Mouse (Mus musculus): Measurements from ENCODE around the gene Clstn2.

Clstn2 gene

DNA sequence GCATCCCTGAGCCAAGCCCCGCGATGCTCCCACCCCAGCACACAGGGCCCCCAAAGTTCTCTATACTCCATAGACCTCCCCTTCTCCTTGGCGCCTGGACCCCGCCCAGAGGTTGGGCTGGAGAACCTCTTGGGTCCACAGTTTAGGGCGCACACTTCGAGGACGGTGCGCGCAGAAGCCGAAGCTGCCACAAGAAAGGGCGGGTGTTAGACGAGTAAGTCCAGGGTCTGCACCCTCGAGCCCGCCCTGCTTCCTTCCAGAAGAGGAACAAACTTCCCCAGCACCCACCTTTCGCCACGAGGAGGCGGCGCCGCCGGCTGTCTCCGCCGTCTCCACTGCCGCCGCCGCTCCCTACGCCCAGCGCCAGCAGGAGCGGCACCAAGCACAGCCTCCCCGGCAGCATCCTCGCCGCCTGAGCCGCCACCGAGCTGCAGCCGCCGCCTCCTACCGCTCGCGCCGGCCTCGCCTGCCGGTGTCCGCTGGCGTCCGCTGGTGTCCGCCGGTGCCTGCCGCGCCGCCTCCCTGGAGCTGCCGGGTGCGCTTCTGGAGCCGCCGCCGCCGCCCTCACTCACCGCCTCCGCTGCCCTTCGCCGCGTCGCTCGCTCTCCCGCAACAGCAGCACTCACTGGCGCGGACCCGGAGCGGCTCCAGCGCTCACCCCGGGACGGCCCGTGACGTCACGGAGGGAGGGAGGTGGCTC, at the start of gene Clstn2:
Gene Clstn2, minus strand, starts transcription at position 609 of the 700 bp plus-strand sequence.
- peak; percentile 72 to 83 for DNase-seq

DNA sequence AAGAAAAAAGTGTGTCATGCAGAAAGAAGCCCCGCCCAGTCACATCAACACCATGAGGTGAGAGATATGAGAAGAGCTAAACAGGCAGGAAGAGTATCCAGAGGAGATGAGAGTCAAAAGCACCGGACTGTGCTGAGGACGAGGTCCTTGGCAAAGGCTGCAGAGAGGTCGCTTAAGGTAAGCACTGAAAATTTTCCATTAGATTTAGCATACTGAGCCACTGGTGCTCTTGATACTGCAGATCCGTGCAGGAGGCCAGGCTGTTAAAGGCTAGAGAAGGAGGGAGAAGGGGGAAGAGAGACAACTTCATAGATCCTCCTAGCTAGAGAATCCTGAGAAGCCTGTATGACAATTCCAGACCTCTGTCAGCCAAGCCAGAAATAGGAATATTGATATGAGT, 34.8 kb upstream of the Clstn2 start:
- DNase-seq, result peak; percentile 20 to 21

DNA sequence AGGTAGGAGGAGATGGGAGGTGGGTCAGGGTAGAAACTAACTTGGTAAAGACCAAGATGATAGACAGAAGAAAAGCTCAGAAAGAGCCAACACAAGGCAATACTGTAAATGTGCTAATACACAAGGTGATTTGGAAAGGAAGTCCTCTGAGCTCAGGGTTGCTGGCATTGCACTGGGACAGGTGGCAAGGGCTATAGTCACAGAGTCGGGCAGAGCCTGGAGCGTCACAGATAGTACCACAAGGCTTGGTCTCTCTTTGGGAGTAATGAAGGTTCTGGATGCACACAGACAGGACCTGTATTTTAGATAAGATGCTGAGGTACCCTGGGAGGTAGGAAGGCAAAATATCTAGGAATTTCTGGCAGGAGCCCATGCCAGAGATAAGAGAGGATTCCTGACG, 28.7 kb upstream of the Clstn2 start:
- DNase-seq, result peak; percentile 26 to 31

DNA sequence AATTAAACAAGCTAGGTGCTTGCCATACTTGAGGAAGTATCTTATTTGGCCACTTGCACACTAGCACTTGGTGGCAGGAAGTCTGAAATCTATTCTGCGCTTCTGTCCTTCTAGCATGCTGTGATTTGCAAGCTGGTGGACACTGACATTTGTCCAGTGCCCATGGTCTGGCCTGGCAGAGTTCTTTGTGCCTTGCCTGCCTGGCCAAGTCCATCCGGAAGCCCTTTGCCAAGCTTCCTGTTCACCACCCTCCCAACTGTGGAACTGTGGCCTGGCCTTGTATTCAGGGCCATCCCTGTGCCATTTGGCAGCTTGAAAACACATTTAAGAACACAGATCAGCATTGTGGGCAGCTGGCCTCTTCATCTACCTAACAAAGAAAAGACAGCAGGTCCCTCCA, 24.3 kb upstream of the Clstn2 start:
- DNase-seq, result peak; percentile 78 to 86

DNA sequence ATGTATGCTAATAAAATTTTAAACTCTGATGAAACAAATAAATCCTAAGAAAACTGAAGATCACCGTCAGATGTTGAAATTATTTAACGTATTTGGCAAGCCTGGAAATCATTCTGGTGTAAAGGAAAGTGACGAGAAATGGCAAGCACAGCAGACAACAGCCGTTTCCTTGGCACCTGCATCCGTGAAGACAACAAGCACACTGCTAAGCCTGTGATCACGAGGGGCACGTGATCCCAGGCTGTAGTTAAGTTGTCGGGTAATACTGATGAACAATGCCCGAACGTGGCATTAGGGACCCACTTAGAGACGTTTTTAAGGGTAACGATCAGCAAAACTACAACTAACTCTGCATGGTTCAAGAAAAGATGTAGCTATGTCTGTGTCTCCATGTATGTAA, 18.4 kb upstream of the Clstn2 start:
- DNase-seq, result peak; percentile 66 to 69

DNA sequence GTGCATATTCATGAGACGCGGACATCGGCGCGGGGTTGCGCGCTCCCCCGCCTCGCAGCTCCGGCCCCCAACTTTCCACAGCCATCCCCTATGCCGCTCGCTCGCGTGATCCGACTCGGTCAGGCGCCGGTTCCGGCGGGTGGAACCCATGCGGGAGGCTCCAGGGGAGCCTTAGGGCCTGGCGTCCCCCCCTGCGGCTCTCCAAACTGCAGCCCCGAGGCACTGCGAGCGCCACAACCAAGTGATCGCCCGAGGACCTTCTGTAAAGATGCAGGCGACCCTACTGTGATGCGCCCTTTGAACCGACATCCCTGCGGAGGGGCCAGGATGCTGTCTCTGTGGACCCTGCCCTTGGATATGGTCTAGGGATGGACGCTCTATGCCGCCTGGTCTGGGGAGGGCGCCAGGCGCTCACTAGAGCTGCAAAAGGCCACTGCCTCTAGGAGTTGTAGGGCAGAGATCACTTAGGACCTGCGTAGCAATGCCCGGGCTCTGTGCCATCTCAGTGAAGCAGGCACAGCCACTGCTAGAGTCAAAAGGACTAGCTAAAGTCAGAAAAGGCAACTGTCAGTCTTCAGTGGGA, 383 bp upstream of the Clstn2 start:
- peak; percentile 67 to 79 for DNase-seq

DNA sequence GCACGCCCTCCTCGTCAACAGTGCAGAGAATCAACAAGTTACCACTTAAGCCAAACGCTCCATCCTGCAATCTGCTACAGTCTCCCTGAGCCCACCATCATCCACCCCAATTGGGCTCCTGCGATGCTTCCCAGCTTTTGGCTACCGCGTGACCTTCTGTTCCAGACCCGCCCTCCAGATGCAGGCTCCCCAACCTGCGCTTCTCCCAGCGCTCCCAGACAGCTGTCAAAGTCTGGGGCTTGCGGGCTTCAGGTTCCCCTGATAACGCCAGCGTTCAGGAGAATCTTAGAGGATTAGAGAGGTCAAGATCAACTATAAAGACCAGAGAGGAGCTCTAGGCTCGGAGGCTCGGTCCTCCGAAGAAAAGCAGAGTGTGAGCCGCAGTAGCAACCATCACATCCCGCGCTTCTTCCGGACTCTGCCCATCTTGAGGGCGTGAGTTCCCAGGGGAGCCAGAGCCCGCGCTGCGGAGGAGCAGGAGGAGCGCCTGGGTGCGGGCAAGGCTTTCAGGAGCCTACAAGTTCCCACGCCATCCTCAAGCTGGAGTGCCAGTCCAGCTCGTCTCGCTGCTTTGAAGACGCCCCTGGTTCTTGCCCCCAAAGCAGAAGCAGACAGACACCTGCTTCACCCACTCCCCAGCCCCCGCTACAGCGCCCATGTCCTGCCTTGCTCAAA, 946 bp downstream of the Clstn2 start:
- peak; percentile 31 to 32 for DNase-seq

DNA sequence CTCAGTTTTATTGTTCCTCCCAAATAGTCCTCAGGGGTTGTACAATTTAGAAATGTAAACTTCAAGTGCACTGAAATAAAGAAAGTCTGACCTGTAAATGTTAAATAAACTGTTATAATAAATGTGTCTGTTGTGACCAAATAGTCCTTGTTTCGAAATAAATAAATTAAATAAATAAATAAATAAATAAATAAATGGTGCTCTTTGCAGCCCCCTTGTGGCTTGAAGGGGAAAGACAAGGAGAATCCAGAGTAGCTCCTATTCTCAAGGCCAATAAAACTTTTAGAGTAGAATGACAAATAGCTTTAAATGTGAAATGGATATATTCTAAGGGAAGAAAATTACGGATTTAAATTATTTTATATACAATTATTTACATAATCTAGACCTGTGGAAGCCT, 2.3 kb downstream of the Clstn2 start:
- peak; percentile 36 to 58 for DNase-seq

DNA sequence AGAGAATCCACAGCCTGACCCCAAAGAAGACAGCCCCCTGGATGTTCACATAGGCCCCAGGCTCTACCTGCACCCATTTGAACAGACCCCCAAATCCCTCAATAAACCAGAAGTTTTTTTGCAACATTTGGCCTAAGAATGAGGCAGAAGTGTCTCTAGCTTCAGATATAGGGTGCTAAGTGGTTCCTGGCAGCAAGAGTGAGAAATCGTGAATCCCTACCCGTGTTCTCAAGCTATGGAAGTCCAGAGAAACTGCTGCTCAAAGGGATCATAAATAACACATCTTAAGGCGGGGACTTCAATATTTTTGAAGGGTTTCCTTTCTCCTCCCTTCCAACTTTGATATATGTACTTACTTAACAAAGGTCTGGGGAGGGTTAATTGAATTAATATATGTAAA, 7.4 kb downstream of the Clstn2 start:
- DNase-seq, result no peak

DNA sequence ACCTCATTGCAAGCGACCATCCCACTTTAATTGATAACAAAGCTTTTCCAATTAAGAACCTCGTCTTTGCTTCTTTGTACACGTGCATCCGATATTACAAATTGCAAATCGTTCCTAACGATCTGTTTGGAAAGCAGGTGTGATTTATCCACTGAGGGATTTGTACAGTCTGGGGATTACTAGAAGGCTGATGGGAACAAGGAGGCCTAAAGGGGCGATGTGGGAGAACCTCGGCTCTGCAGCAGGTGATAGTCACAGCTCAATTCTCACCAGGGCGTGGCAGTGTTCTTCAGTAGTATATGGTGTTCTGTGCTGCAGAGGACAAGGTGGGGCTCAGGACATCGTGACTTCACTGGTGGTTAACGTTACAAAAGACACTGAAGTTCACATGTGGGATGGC, 9.9 kb downstream of the Clstn2 start:
- DNase-seq, result no peak

DNA sequence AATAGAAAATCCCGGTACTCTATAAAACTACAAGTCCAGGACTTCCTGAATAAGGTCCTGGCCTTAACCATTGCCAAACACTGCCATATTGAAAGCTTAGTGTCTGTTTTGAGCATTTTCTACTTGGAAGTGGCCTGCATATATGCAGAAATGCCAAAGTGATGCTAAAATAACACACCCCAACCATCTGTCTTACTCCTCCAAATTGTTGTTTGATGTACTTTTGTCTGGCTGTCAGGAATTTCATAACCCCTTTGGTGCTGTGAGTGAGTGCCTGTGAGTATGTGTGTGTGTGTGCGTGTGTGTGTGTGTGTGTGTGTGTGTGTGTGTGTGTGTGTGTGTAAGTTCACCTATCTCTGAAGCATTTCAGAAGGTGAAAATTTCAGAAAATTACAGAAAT, 13.1 kb downstream of the Clstn2 start:
- no peak for DNase-seq

DNA sequence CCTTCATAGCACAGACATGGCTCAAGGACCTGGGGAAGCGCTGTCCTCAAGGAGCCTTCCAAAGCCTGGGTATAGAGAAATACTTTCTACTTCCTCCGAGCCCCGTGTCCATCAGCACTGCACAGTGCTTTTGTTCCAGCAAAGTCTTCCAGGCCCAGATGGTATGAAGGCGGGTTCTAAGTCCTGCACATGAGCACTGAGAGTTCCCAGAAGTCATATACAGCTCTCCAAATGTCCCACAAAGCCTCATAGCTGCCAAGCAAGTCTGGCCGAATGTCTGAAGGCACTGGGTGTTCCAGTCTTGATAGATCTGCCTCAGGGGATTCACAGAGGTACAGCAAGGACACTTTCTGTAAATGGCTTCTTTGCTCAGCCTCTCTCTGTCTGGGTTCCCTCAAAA, 14.3 kb downstream of the Clstn2 start:
- no peak for DNase-seq

DNA sequence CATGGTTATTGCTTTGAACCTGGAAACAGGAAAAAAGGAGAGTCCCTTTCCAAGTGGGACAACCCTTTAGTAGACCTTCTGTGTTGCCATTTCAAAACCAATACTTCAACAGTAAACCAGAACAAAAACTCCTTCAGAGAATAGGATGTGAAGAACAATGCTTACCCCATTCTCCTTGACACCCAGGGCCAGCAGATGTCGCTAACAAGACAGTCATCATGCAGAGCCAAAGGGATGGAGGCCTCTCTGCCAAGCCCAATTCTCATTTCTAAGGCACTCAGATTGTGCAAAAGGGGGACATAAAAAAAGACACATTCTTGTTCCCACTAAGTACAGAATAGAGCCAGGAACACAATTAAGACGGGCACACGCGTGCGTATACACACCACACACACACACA, 16.4 kb downstream of the Clstn2 start:
- peak; percentile 50 to 66 for DNase-seq

DNA sequence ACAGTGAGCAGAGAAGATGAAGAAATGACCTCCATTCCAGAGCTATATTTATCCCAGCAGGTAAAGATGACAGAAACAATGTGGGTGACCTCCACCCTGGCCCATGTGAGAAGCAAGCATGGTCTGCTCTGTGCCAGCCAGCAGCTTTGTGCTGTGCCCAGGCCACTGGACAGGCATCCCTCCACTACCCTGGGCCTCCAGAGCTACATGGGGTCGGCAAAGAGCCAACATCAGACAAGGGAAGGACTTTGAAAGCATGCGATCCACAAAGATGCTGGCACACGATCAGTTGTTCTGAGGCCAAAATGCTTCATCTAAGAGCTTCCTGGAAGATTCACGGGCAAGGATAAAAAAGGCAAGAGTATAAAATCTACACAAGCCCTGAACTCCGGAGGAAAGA, 36.6 kb downstream of the Clstn2 start:
- DNase-seq, result peak; percentile 76 to 88

DNA sequence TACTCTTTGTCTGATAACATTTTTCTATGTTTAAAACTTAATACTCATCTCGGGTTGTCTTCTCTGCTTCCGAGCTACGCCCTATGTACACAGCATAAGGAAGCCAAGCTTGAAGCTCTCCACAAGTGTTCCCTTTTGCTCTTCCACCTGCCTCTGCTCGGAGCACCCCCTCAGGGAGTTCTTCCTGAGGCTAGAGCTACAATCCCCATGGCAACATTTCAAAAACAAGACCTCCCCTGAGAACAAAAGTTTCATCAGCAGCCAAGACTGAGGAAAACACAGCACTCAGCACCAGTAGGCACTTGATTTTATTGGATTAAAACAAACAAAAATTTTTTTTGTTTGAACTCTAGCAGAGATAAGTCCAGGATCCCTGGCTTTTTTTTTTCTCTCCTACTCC, 37.3 kb downstream of the Clstn2 start:
- DNase-seq, result peak; percentile 20 to 21

DNA sequence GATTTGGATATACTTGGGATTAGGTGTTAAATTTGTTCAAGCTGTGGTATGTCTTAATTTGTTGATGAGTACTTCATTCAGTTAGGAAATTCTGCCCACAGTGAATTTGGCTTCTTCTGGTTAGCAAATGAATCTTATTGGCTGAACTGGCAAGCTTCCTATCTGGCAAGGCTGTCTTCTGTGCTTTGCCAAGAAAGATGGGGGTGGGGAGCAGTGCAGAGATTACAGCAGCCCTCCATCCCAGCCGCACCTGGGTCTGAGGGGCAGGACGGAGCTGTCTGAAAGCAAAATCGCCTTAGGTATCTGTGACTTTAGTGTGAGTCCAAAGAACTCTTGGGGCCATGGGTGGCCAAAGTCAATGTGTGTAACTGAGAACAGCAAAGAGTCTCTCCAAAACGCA, 40.9 kb downstream of the Clstn2 start:
- DNase-seq, result peak; percentile 90 to 92

DNA sequence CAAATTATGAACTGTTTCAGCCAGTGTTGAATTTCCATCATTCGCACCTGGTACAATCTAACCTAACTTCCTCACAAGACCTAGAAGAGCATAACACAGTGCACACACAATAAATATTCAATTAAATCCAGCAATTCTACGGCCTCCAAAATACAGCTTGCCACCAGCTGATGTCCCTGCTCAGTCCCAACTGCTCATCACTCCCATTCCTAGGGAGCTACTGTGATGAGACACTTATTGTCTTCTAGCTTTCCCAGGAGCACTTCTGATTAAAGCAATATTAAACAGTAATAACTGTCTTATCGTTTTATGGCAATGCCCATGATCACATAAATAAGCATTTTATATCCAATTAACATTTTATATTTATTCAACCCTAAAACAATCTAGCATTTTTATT, 55.6 kb downstream of the Clstn2 start:
- DNase-seq, result no peak

DNA sequence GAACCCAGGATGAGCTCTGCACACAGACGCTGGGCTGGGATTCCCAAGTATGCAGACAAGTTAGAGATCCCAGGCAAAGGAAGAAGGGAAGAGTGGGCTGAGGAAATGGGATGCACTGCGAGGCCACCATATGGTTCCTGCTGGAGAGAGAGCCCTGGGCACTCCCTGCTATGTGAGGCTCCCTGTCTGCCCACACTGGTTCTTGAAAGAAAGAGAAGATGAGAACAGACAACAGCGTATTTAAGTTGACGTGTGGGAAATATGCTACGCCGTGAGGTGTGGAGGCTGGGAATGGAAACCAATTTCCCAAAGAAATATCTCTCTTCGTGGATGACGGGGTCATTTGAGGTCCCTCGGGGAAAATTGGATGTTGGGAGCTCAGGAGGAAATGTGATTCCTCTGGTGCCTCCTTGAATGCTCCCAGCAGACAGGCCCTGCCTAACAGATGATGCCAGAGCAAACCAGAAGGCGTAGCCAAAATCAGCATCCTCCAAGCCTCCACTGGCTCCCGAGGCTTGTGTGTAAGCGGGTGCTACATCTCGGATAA, 58.1 kb downstream of the Clstn2 start:
- DNase-seq, result no peak

DNA sequence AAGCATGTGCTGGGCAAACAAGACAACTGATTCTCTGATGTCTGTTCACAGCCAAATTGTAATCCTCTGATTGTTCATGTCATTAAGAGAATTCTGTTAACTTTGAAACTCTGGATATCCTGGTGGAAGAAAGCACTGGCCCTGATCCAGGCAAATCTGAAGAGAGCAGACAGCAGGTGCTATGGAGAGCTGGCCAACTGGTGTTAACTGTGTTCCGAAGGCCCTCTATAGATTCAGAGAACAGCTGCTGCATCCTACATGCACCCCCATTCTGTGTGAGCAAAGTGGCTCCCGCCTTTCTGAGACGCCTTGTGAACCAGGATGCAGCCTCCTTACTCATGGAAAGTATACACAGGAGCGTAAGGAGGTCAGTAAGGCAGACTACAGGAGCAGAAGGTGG, 66.3 kb downstream of the Clstn2 start:
- DNase-seq, result peak; percentile 57 to 66

DNA sequence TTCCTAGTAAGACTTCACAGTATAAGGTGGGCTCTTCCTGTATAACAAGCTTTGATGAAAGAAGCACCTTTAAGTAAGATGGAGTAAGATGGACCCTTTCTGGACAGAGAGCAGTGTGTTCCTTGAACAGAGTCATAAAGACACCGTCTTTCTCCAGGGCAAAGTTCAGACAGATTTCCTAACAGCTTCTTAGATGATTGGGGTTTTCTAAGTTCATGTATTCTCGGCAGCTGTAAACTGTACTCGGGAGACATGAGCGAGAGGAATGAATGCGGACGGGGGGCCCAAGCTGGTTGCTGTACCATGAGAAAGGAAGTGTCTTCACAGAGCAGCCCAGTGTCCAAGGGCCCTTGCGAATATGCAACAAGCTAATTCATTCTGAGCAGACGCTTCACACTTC, 75.5 kb downstream of the Clstn2 start:
- no peak for DNase-seq

DNA sequence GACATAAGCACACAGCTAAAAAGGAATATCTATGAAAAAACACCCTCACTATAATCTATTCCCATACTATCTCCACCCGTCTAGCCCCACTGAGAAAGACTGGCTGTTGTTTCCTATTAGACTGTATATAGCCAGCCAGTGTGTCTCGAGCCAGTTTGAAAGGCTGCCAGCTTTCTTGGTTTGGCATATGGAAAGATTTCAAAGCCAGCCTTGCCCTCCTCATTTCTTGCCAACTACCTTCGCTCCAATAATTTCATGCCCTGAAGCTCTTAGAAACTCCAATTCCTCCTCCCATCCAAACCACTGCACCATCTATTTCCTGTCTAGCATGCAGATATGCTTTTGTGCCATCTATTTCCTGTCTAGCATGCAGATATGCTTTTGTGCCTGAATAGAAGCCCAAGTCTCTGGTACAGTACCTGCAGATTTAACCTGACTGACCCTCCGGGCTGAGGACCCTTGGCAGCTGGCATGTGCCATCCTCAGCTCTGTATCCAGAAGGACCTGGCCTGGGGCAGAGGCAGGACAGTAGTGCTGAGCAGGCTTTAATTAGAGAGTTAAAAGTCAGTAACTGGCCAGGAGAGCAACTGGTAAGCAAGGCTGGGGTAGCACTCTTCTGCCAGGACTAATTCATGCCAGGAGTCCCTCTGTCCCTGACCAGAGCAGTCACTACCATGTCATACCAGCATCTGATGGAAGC, 76.4 kb downstream of the Clstn2 start:
- DNase-seq, result peak; percentile 91 to 92

DNA sequence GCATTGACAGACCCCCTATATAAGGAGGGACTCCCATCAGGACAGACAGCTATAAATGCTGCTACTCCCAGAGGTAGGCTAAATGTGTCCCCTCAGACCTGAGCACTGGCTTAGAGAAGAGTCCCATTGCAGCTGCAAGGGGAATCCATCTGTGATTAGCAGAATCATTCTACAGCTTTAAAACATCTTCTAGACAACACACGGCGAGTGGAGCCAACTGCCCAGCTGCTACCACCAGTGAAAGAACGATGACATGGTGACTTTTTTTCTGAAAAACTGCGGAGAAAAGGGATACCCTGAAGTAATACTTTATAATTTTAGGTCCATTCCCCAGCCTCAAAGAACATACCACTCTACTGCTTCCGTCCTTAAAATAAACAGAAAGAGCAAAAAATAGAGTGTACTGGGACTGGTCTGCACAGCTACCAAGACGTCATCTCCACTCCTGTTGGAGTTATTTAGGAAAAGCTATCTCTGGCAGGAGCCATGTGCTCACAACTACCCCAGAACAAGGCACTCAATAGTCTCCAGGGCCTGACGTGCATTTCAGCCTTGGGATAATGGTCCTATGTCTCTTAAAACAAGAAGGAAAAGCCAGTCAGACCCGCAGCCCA, 79.1 kb downstream of the Clstn2 start:
- no peak for DNase-seq

Data from cerebellum, postnatal 10 days (tissue).